Mouse (Mus musculus) CD4-positive, CD25-positive, alpha-beta regulatory T cell, adult 4 months (primary cell): ENCODE results near the gene Prkaa1. TPM values are rescaled to one million over a fixed set of nuclear protein-coding genes. Genes with fewer than 3 reads are reported as not detected.
A peak's percentile ranks its signal among the peaks of the same experiment; 100 is the strongest.
"Not testable (repeated sequence)": the region's sequence is repeated elsewhere in the genome, so short reads cannot be mapped to it uniquely, and the experiment has no call there.

ENCODE experiments used
- ATAC-seq: one replicate; pipeline ENCODE4 v1.8.0; 2017
- polyA plus RNA-seq, 2 experiments: library from polyadenylated mRNA; unstranded; fragments of 100-300 nt; shearing (Covaris generic); gene quantifications; one replicate each; pipeline ENCODE4 v1.2.1; 2017

Gene Prkaa1
- polyA plus RNA-seq, 2 experiments from 2014 or later = 19.5 to 20.4 TPM

DNA sequence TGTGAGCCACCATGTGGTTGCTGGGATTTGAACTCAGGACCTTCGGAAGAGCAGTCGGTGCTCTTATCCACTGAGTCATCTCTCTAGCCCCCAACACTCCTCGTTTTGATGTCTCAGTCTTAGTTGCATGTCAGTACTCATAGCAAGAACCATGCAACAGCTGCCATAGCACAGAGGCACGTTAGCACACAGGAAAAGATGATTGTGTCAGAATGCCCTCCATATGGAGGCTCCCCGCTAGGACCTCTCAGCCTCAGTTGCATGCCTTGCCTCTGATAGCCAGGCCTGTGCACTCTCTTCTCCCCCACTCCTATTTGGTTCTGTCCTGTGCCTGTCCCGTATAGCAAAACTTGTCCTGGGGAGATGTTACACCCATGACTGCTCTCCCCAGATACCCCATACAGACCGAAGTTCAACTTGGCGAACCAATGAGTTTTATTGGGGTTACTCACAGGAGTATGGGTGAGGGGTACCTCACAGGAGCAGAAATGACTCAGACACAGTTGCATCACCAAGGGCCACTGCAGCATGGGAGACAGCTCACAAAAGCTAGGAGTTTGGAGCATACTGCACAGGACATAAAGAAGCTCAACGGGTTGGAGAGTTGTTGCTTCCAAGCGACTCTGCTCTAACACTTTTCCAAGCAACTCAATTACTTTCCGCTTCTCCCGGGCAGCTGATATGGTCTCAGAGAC, 14.4 kb upstream of the Prkaa1 start:
- no peak for ATAC-seq

DNA sequence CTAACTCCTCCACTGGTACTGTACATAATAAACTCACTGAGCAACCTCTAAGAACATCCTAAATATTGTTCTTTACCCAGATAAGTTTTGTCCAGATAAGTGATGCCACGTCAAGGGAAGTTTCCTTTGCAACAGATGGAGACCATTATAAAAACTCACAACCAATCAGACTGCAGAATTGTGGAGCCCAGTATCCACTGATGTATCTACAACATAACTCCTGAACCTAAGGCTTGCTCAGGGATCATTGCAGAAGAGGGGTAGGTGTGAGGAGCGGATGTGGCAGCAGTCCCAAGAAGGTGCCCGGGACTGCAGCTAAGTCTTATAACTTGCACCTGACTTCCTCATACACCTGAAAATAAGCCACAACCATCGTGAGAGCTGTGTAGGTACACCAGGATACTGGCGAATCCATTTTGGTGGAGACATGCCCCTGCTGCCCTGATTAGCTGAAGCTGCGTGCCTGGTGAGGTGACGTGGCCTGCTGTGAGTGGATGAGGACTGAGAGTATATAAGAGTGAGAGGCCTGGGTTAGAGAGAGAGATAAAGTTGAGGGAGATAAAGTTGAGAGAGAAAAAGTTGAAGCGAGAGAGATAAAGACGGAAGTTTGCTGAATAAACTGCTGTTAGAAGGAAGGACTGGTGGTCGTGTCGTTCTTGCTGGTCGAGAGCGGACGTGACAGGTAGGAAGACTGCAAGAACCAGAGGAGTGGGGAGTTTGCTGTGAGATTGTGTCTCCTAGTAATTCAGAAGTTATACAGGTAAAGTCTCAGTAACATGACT, 12.6 kb upstream of the Prkaa1 start:
- not testable (repeated sequence) for ATAC-seq

DNA sequence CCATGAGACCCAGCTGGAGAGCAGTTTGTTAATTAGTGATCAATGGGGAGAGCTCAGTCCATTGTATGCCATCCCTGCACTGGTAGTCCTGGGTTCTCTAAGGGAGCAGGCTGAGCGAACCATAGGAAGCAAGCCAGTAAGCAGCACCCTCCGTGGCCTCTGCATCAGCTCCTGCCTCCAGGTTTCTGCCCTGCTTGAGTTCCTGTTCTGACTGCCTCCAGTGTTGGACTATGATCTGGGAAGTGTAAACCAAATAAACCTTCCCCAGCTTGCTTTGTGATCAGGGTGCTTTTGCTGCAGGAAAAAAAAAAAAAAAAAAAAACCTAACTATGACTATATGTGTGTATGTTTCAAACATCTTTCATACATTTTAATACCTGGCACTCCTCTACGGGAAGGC, 10.4 kb upstream of the Prkaa1 start:
- no peak for ATAC-seq

DNA sequence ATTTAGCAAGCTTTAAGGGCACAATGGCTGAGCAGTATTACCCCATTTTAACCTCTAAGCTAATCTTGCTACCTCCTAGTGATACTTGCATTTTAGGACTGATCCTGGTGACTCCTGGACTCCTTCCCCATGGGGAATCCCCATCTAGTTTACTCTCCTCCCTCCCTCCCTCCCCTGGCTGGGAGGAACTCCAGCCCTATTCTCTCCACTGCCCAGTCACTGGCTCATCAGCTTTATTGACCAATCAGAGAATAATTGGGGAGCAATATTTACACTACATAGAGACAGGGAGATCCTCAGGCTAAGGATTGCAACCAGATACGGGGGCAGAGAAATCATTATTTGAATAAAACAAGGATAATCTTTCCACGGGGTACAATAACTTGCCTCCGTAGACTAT, 9.5 kb upstream of the Prkaa1 start:
- ATAC-seq = no peak

DNA sequence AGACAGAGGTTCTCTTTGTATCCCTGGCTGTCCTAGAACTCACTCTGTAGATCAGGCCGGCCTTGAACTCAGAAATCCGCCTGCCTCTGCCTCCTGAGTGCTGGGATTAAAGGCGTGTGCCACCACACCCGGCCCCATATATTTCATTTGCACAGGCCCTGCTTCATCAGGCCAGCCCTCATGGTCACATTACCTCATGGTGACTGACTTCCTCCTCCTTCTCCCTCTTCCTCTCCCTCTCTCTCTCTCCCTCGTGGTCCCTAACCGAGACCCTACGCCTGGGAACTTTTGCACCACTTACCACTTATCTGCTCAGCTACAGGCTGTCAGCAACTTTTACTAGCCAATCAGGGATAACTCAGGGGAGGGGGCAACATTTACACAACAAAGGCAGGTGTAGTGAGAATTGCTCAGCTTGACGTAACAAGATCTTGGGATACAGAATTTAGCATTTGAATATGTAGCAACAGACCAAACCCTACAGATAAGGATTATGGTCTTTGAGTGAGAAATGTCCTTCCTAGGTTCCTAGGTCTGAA, 8.6 kb upstream of the Prkaa1 start:
- no peak for ATAC-seq

DNA sequence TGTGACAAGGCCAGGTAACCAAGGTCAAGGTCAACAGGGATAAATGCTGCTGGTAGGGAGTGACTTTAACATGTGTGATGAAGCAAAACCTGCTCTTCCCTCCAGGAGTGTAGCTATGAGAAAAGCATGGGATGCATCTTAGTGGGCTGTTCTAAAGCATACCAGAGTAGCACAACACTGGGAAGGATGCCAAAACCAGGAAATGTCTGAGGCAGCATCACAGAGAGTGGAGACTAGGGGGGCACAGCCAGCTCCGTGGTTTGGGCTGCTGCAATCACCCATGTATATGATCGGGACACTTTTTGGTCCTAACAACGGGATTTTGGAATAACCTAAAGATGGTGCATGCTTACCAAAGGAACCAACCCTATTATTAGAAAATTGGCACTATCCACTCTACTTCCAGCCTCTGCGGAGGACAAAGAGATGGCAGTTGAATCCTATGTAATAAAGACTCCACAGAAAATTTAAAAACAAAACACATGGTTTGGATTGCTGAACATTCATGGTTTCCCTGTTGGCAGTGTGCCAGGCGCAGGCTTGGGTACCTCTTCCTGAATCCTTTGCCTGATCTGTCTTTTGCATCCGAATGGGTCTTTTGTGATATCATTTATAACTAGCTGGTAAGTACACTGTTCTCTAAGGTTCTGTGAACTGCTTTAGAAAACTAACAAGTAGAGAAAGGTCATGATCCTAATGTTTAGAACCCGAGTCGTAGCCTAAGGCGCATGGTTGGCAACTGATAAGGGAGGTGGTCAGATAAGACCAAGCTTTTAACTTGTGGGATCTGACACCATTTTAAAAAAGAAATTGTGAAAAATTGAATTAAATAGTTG, 5.4 kb upstream of the Prkaa1 start:
- no peak for ATAC-seq

DNA sequence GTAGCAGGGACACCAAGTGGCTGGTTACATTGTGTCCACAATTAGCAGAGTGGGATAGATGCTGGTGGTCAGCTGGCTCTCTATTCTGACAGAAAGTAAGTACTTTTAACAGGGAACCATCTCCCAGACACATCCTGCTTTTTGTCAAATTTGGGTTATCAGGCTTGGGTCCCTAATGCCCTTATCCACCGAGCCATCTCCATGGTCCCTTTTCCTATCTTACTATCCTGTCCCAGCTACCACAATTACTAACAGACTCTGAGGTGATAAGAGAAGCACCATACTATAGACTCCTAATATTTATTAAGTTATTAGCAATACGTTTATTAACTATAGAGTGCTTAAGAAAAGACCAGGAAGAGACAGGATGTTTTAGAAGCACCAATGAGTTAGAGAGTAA, 4.3 kb upstream of the Prkaa1 start:
- no peak for ATAC-seq

DNA sequence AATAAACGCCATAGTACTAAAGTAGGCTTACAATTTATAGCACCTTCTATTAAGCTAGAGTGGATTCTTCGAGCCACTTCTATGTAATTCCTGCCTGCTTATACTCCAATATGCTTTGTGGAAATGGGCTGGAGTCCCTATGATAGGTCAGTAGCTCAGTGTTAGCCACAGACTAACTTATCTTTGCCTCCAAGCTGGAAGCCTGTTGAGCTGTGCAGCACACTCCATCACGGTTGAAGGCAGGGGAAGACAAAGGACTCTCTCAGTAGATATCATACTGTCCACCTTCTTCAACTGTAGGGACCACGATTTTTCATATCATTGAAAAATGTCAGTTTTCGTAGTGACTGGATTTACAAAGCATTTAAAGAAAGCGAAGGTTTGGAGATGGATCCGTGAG, 3.8 kb upstream of the Prkaa1 start:
- no peak for ATAC-seq

DNA sequence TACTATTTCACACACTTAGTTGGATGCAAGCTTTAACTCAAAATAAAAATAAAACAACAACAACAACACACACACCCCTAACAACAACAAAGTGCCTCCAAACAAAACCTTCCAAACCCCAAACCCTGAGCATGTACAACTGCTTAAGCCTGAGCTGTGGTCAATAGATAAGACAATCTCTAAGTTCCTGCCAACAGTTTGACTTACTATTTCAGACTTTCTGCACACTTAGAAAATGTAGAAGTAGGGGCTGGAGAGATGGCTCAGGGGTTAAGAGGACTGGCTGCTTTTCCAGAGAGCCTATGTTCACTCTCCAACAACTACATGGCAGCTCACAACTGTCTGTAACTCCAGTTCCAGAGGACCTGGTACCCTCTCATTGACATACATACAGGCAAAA, 3.3 kb upstream of the Prkaa1 start:
- ATAC-seq = no peak

DNA sequence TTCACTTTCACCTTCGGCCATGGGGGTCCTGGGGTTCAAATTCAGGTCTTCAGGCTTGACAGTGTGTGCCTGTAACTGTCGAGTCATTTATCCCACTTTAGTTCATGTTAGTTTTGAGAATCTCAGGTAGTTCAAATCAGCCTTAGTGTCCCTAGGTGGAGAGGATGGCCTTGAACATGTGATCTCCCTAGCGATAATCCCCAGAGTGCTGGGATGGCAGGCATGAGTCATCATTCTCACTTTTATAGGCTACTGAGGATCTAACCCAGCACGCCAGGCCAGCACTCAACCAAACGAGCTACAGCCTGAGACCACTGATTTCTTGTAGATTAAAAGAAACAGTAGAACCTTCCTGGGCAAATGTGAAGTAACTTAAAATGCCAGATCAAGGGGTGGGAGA, 1.6 kb upstream of the Prkaa1 start:
- no peak for ATAC-seq

DNA sequence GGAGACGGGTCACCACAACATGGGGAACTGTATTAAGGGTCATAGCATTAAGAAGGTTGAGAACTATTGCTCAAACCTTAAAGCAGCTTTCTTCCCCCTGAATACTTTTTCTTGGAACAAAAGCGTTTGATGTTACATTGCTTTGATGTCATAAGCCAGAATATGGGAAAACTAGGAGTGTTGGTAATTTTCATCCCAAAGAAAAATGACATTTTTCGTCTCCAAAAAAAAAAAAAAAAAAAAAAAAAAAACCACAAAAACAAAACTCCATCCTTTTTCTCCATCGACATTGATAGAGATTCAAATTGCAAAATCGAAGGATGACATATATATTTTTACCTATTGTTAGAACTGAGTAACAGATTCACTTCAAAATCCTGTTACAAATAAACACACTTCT, 947 bp upstream of the Prkaa1 start:
- ATAC-seq = no peak

DNA sequence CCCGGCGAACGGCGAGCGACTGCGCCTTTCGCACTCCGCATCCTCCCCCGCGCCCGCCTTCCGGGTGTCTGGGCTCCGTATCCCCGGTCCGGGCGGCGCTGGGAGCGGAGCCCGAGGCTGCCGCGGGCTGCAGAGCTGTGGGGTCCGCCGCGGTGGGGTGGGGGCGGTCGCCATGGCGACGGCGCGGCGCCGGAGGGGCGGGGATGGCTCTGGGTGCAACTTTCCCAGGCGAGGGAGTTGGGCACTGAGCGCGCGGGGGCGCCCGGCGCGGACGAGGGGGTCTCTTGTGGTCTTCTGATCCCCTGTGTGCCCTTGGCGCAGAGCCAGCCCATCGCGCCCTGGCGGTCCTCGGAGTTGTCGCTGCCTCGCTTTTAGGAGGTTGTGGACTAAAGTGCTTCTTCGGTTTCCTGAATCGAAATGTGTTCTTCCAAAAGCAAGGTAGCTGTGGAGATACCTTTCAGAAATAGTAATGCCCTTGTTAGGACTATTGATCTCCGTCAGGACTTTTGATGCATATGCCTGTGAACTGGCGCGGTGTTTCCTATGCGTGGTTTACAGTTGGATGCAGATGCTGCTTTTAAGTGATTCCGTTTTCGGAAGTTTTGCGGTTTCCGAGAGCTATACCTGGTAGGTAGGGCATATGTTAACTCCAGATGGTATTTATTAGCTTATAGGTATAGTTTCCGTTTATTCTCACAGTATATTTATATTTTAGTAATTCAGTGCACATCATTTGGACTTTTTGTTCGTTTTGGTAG, 539 bp downstream of the Prkaa1 start:
- peak; percentile 44 for ATAC-seq

DNA sequence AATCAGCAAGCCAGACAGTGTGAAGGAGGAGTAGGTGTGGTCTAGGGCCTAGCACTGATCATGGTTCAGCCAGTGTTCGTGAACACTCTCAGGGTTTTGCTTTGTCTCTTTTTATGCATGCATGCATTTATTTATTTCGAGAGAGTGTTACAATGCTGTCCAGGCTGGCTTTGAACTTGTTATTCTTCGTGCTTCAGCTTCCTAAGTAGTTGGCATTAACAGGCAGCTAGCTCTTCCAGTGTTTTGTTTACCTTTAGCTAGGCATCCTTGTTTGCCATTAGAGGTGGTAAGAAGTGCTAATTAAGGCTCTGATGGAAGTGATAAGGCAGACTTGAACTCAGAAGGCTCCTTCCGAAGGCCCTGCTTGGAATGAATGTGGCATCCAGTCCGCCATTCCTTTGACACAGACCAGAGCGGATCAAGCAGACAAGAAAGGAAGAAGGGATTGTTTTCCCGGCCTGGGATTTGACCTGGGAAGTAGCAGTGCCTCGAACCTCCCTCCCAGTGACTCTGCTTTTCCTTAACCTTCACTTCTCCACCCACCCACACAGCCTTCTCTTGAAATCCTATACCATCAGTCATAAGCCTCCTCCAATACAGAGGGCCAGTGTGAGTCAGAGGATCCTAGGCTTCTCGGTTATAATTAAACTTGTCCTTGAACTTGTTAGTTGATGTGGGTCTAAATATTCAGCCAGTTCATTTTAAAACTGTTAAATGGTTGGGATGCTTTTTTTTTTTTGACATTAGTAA, 1.7 kb downstream of the Prkaa1 start:
- no peak for ATAC-seq

DNA sequence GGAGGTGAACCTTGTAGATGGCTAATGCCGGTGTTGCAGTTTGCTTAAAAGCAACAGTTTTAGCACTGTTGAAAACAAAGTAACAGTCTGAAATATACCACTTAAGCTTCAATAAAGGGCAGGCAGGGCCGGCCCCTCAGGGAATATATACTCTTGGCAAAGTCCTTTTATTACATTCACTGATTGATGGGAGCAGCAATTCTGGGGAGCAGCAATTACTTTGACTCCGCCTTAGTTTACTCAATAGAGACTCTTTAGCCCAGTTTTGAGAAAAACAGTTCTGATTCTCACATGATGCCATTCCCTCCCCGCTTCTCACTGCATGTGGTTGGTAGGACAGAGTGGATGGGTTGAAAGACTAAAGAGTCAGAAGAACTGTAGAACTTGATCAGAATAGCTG, 5.5 kb downstream of the Prkaa1 start:
- no peak for ATAC-seq

DNA sequence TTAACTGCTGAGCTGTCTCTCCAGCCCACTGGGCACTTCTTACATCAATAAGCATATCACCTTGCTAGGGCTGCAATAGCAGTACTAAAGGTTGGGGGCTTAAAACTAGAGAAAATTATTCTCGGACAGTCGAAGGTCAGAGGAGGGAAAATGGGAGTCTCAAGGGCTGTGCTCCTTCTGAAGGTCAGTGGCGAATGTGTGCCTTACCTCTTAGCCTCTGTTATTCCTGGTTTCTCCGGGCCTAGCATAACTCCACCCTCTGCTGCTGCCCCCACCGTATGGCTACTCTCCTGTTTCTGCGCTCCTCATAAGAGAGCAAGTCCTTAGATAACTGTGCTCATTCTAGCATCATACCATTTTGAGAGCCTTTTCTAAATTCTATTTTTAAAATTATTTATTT, 8.5 kb downstream of the Prkaa1 start:
- ATAC-seq = no peak

DNA sequence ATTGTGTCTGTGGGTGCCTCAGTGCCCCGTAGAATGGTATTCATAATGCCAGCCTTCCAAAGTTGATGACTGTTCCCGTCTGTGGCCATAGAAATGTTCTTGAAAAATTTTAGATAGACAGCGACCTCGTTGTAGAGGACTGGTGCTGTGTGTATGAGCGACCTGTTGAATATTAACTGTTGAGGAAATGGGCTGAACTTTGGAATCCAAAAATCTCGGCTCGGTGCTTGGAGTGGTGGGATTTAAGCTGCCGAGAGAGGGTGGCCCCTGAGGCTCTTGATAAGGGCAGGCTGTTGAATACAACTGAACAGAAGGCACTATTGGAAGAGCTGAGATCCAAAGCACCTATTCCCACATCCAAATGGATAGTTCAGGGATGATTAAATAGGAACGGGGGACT, 11.0 kb downstream of the Prkaa1 start:
- no peak for ATAC-seq

DNA sequence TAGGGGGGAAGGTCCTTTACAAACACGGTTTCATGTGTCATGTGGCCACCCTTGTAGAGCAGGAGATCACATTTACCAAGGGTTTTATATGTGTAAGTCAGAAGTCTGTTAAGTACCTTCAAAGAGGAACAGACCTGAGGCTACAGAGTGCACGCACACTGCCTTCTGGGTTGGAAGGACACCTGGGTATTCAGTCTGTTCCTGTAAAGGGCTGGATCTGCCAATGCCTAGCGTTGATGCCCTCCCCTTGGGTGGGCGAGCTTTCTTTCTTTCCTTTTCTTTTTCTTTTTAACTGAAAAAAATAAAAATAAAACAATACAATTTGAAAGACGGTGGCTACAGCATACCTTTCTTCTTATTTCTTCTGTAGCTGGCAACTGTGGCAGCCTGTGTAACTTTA, 11.4 kb downstream of the Prkaa1 start:
- no peak for ATAC-seq

DNA sequence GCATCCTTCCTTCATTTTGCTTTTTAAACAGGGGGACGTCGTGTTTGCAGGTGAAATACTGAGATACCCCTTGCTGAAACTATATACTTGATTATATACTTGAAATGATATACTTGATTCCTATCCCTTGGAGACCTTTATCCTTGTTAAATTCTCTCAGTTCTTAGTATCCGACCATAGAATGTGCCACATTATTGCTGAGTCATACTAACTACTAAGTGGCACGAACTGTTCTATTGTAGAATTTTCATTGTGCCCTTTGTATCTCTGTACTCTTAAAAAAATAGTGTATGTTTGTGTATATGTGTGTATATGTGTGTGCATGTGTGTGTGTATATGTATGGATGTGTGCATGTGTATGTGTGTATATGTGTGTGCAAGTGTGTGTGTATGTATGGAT, 12.7 kb downstream of the Prkaa1 start:
- ATAC-seq = no peak

DNA sequence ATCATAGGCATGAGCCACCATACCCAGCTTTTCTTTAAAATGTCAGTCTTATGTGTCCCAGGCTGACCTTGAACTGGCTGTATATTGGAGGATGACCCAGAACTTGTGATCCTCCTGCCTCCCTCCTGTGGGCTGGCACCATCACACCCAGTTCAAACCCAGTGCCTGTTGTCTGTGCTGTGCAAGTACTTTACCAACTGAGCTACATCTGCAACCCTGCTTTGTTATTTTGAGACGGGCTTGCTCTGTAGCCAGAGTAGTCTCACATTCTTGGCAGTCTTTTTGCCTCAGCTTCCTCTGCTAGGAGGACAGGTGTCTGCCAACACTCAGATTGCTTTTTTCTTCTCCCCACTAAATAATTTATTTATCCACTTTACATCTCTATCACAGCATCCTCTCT, 13.7 kb downstream of the Prkaa1 start:
- ATAC-seq = no peak

DNA sequence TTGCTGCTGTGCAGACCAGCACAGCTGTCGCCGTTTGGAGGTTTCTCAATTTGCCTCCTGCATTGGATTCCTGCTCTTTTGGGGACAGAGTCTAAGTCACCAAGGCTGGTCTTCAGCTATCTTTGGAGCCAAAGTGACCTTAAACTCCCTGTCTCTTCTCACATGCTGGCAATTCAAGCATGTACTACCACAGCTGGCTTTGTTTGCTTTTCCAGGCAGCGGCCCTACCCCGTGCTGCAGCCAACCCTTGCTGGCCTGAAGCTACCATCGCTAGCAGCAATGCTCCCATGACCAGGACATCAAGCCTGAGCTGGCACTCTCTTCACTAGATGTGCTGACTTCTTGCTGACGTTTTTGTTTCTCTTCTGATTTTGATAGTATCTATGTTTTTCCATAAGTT, 15.2 kb downstream of the Prkaa1 start:
- no peak for ATAC-seq

DNA sequence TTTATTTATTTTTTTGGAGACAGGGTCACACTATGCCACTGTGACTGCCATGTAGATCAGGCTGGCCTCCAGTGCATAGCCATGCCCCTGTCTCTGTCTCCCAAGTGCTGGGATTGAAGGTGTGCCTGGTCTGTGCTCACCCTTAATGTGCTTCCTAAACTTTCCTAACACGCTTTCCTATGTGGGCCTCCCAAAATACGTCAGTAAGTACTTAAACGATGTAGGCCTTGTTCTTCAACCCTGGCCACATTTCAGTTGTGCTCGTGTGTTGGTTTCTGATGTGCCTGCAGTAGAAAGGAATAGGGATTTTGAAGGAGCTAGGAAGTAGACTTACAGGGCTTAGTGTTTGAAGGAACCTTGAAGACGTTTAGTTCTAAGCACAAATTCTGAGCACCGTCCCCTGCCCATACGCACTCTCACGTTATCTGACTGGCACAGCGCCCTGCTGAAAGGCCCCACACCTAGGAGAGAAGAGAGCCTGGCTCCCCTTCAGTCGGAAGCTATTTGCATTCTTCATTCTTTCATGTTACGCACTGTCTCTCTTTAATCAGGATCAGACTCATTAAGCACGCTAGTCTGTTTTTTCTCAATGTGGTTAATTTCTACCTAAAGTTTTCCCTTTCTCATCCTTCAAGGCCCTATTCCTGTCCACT, 21.6 kb downstream of the Prkaa1 start:
- ATAC-seq = no peak
